ENCODE assay signal across 8 mouse cellular contexts in the genomic region with DNA sequence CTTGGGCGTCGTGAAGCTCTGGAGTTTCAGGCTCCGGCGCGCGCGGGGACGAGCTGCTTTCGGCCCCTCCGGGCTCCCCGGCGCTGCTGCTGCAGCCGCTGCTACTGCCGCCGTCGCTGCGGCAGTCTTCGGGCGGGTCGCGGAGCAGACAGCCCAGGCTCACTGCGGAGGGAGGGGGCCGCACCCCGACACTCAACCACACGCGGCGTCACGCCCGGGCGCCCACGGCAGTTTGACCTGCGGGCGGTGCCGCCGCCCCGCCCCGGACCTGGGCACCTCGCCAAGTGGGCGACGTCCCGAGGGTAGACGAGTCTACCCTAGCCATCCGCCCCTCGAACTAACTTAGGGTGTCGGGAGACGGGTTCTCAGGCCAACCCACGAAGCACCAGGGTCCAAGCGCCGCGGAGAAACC. TPM values are rescaled to one million over a fixed set of nuclear protein-coding genes. Genes with fewer than 3 reads are reported as not detected.
DNase-seq lines count a peak whose midpoint lies in the region; ATAC-seq and TF ChIP-seq lines count a peak whose summit lies in the region.

No protein-coding gene starts in this region.

- H3K9me3 ChIP-seq in kidney, embryonic 14.5 days (ENCODE audit: control insufficient read depth, low read length): no peaks in the 10 kb centered on the region
- H3K9me3 ChIP-seq in lung, postnatal 0 days (ENCODE audit: low read length): no peaks in the 10 kb centered on the region

- no peak for TF ChIP-seq EP300 in lung, postnatal 0 days (IDR thresholded peaks at IDR 0.05)

- H3K4me3 ChIP-seq in brown adipose tissue, adult 24 weeks (ENCODE audit: insufficient read depth, low read depth, low read length): peak overlapping the region; percentile 59
- H3K4me3 ChIP-seq in kidney, embryonic 14.5 days (ENCODE audit: low read length): peak overlapping the region; percentile 49
- H3K4me3 ChIP-seq in lung, postnatal 0 days (ENCODE audit: low read depth, low read length): peak overlapping the region; percentile 63

- intact Hi-C loops in left cerebral cortex, postnatal 36 days (cut with DNase I): no loop called here

- under 1% methylated on average over 44 of the region's 50 CpGs for WGBS in kidney, embryonic 14.5 days
- under 1% methylated on average over 28 of the region's 50 CpGs for WGBS in lung, postnatal 0 days

- peak; percentile 40 to 66 for DNase-seq in left cerebral cortex, postnatal 36 days (ENCODE audit: low spot score in 2 of 2)
- DNase-seq in left cerebral cortex, adult 11 months (ENCODE audit: low spot score): no peak
- peak; percentile 18 to 20 for DNase-seq in gastrocnemius, postnatal 4 days (ENCODE audit: low spot score in 2 of 2)
- DNase-seq in lung, postnatal 0 days (ENCODE audit: low spot score): peak; percentile 32
- peak; percentile 33 for DNase-seq in right cerebral cortex, postnatal 4 days
- DNase-seq in layer of hippocampus, adult 9-11 months: no peak

- peak overlapping the region; percentile 40; the same call in 1 of the 2 replicates for H3K9ac ChIP-seq in kidney, embryonic 14.5 days (ENCODE audit: low read depth, low read length)
- peak overlapping the region; percentile 32; the same call in 1 of the 2 replicates for H3K9ac ChIP-seq in lung, postnatal 0 days (replicated peaks; ENCODE audit: low read depth)

- H3K27me3 ChIP-seq in kidney, embryonic 14.5 days (ENCODE audit: control insufficient read depth, insufficient read depth, low read length): peaks cover 51% of the 10 kb centered on the region
- peaks cover 27% of the 10 kb centered on the region for H3K27me3 ChIP-seq in lung, postnatal 0 days (replicated peaks; ENCODE audit: insufficient read depth, low read length)

- no peak for TF ChIP-seq CTCF in lung, postnatal 0 days (IDR thresholded peaks at IDR 0.05)

- no peaks in the 10 kb centered on the region; the same call in 1 of the 2 replicates for H3K4me1 ChIP-seq in brown adipose tissue, adult 24 weeks (ENCODE audit: control insufficient read depth, insufficient read depth, insufficient read length, low read length)
- peaks cover 22% of the 10 kb centered on the region for H3K4me1 ChIP-seq in kidney, embryonic 14.5 days (ENCODE audit: control insufficient read depth, insufficient read depth, low read length)
- peaks cover 5% of the 10 kb centered on the region; the same call in 1 of the 2 replicates for H3K4me1 ChIP-seq in lung, postnatal 0 days (ENCODE audit: insufficient read depth, low read depth, low read length)

- H3K27ac ChIP-seq in brown adipose tissue, adult 24 weeks (replicated peaks; ENCODE audit: low read depth, low read length): no peak overlapping the region
- no peak overlapping the region for H3K27ac ChIP-seq in kidney, embryonic 14.5 days (ENCODE audit: low read depth, low read length)
- H3K27ac ChIP-seq in lung, postnatal 0 days (ENCODE audit: low read length): 0 out of 2 replicates have a peak overlapping the region, but pooled peaks have one; percentile 26

- no peaks in the 10 kb centered on the region for H3K36me3 ChIP-seq in kidney, embryonic 14.5 days (ENCODE audit: control insufficient read depth, insufficient read depth, low read length)
- no peaks in the 10 kb centered on the region for H3K36me3 ChIP-seq in lung, postnatal 0 days (ENCODE audit: insufficient read depth, low read length)

- peak overlapping the region; percentile 83 for H3K4me2 ChIP-seq in kidney, embryonic 14.5 days (replicated peaks; ENCODE audit: low read depth, low read length)
- H3K4me2 ChIP-seq in lung, postnatal 0 days (replicated peaks; ENCODE audit: low read depth, low read length): peak overlapping the region; percentile 96

- ATAC-seq in kidney, embryonic 14.5 days (ENCODE audit: low FRiP score, low TSS enrichment): peak; percentile 40; the same call in 1 of the 2 replicates
- peak; percentile 60 for ATAC-seq in lung, postnatal 0 days

RNA-seq across cellular contexts. Expression of gene Ovol2, which starts 1.0 kb away (rescaled TPM):
- 10 to 100 TPM in 1 of 2 experiments, 1 to 10 TPM in 1; 6.9 to 10.8 TPM for total RNA-seq in left cerebral cortex, postnatal 36 days (2021)
- polyA plus RNA-seq in brown adipose tissue, adult 24 weeks (2012; ENCODE audit: insufficient read depth, insufficient read length, missing spikeins): not detected in 2 replicates
- total RNA-seq in gastrocnemius, postnatal 4 days (2021): not detected
- polyA plus RNA-seq in kidney, embryonic 14.5 days (2014; fragmentation: Nextera tagmentation; extraction: Ambion mirVana): 1.8 and 2.1 TPM in 2 replicates
- 3.9 and 4.0 TPM in 2 replicates for polyA plus RNA-seq in lung, postnatal 0 days (2015; fragmentation: Nextera tagmentation; extraction: Ambion mirVana)

RNA-seq across cellular contexts. Expression of gene Kat14, which starts 37.8 kb away (rescaled TPM):
- 10 to 100 TPM; 35.6 to 39.5 TPM for total RNA-seq in left cerebral cortex, postnatal 36 days (2021)
- 9.9 and 17.2 TPM in 2 replicates for polyA plus RNA-seq in brown adipose tissue, adult 24 weeks (2012; ENCODE audit: insufficient read depth, insufficient read length, missing spikeins)
- 10 to 100 TPM; 33.1 to 37.6 TPM for total RNA-seq in gastrocnemius, postnatal 4 days (2021)
- 34.8 and 47.5 TPM in 2 replicates for polyA plus RNA-seq in kidney, embryonic 14.5 days (2014; fragmentation: Nextera tagmentation; extraction: Ambion mirVana)
- 19.1 and 21.9 TPM in 2 replicates for polyA plus RNA-seq in lung, postnatal 0 days (2015; fragmentation: Nextera tagmentation; extraction: Ambion mirVana)

RNA-seq across cellular contexts. Expression of gene Pet117, which starts 37.8 kb away (rescaled TPM):
- total RNA-seq in left cerebral cortex, postnatal 36 days (2021): 1 to 10 TPM; 7.3 to 8.1 TPM
- 3.4 and 6.3 TPM in 2 replicates for polyA plus RNA-seq in brown adipose tissue, adult 24 weeks (2012; ENCODE audit: insufficient read depth, insufficient read length, missing spikeins)
- total RNA-seq in gastrocnemius, postnatal 4 days (2021): 10 to 100 TPM in 1 of 2 experiments, 1 to 10 TPM in 1; 8.0 to 11.7 TPM
- polyA plus RNA-seq in kidney, embryonic 14.5 days (2014; fragmentation: Nextera tagmentation; extraction: Ambion mirVana): not detected in 2 replicates
- polyA plus RNA-seq in lung, postnatal 0 days (2015; fragmentation: Nextera tagmentation; extraction: Ambion mirVana): 1.6 and 2.5 TPM in 2 replicates

Comparison
In these comparisons a context has a peak if more than half of its experiments do, and no peak if none do; other contexts are left out.
1. DNase-seq: peak in left cerebral cortex, postnatal 36 days (2 of 2), gastrocnemius, postnatal 4 days (2 of 2), lung, postnatal 0 days (single experiment) and right cerebral cortex, postnatal 4 days (single experiment); none in left cerebral cortex, adult 11 months (single experiment) and layer of hippocampus, adult 9-11 months (single experiment).
2. Peak in every context shown above with its lines, with median percentiles within 50 percentile points of each other: H3K4me3 ChIP-seq.